Mouse (Mus musculus) liver, embryonic 15.5 days (tissue): ENCODE measurements around the gene Olfr56. TPM values are rescaled to one million over a fixed set of nuclear protein-coding genes. Genes with fewer than 3 reads are reported as not detected.
"Not testable (repeated sequence)": the region's sequence is repeated elsewhere in the genome, so short reads cannot be mapped to it uniquely, and the experiment has no call there.

Experiments used
- ATAC-seq: fragments of 200-750 bp; cut with Nextera tagmentation; 2 replicates; pipeline ENCODE4 v1.8.0; 2017; ENCODE audit warnings: moderate number of reproducible peaks, mild to moderate bottlenecking, moderate library complexity; ENCODE audit not compliant: insufficient read depth
- H3K27ac ChIP-seq: fragments of 300-500 bp; sonication (generic); replicated peaks from 2 replicates; pipeline ENCODE4 v1.5.1; 2015; ENCODE audit warnings: mild to moderate bottlenecking, inconsistent platforms
- H3K27me3 ChIP-seq: fragments of 300-500 bp; sonication (generic); 2 replicates; pipeline ENCODE4 v1.6.1; 2015; ENCODE audit warnings: mild to moderate bottlenecking, inconsistent platforms
- H3K36me3 ChIP-seq: fragments of 300-500 bp; sonication (generic); replicated peaks from 2 replicates; pipeline ENCODE4 v1.6.1; 2015; ENCODE audit warnings: moderate library complexity, mild to moderate bottlenecking, inconsistent platforms
- H3K4me1 ChIP-seq: fragments of 300-500 bp; sonication (generic); replicated peaks from 2 replicates; pipeline ENCODE4 v1.6.1; 2015; ENCODE audit warnings: inconsistent platforms
- H3K4me2 ChIP-seq: fragments of 300-500 bp; sonication (generic); 2 replicates; pipeline ENCODE4 v1.6.1; 2015; ENCODE audit warnings: moderate library complexity, mild to moderate bottlenecking, inconsistent platforms
- H3K4me3 ChIP-seq: fragments of 300-500 bp; sonication (generic); replicated peaks from 2 replicates; pipeline ENCODE4 v1.5.1; 2015; ENCODE audit warnings: mild to moderate bottlenecking, inconsistent platforms
- H3K9ac ChIP-seq: fragments of 300-500 bp; sonication (generic); 2 replicates; pipeline ENCODE4 v1.6.1; 2015; ENCODE audit warnings: moderate library complexity, mild to moderate bottlenecking, inconsistent platforms
- H3K9me3 ChIP-seq: fragments of 300-500 bp; sonication (generic); replicated peaks from 2 replicates; pipeline ENCODE4 v1.6.1; 2016; ENCODE audit warnings: inconsistent platforms
- WGBS: fragments of 180-500 bp; shearing (Covaris S2); methylation state at CpG from one replicate; pipeline ENCODE4 v1.1.7; 2015; ENCODE audit warnings: mixed read lengths; ENCODE audit not compliant: insufficient replicate concordance; 5-methylcytosine and 5-hydroxymethylcytosine counted together
- polyA plus RNA-seq: library from polyadenylated mRNA; unstranded; fragments of >200 nt; fragmentation: Nextera tagmentation; extraction: Ambion mirVana; gene quantifications from 2 replicates; pipeline ENCODE4 v1.2.1, GENCODE M21; 2015

The Olfr56 gene
- polyA plus RNA-seq = 0.05 and 0.07 TPM in 2 replicates

DNA sequence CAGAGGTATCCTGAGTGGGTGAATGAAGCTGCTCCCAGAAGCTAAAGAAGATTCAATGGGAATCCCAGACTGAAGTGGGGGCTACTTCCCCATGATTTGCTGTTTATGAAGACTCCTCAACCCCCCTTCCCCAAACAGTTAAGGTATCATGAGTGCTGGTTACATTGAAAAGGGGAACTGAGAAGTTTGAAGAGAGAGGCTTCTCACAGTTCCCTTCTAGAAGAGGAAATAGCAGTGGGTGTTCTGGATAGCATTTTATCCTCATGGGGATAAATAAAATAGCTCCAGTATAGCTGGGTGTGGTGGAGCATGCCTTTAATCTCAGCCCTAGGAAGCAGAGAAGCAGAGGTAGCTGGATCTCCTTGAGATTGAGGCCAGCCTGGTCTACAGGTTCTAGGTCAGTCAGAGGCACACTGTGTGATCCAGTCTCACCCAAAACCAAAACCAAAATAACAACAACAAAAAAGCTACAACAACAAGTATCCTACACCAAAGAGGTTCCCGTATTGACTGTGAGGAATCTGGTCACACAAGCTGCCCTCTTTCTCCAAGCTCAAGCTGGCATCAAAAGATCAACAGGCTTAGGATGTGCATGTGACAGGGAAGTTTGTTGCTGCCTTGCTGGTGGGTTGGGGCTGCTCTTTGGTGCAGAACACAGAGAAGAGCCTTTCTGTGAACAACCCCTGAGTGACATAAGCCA, at the start of gene Olfr56:
Gene Olfr56 (plus strand): TSS at position 650 of the 700 bp plus-strand sequence.
- not testable (repeated sequence) for H3K4me1 ChIP-seq, H3K9me3 ChIP-seq, H3K9ac ChIP-seq, H3K36me3 ChIP-seq, H3K4me3 ChIP-seq, H3K27me3 ChIP-seq, H3K27ac ChIP-seq, ATAC-seq, H3K4me2 ChIP-seq
- WGBS = no CpG with 5 or more reads among the region's 1 CpGs

DNA sequence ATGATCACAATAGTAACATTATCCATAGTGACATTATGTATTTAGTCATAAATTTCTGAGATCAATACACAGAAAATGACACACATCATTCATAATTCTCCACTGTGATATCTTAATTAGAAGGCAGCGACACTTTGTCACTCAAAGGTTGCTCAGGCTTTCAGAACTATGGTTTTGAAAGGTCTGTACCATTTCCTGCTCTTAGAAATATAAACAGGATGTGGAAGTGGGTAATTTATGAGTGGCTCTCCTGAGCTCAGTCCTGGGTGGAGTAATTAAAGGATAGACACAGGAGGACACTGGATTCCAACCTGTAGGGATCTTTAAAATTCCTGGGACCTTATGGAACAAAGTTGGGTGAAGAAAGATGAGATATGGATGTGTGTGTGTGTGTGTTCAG, 45.3 kb upstream of the Olfr56 start:
- H3K27ac ChIP-seq, H3K4me3 ChIP-seq, H3K27me3 ChIP-seq, H3K4me1 ChIP-seq, H3K36me3 ChIP-seq, H3K4me2 ChIP-seq, H3K9me3 ChIP-seq, ATAC-seq, H3K9ac ChIP-seq: not testable (repeated sequence)
- 21% methylated on average over 1 of the region's 1 CpGs for WGBS

GRCm38 (mm10) chr11:48933923-48934322, 44.8 kb upstream of the Olfr56 start:
- H3K9ac ChIP-seq, H3K27ac ChIP-seq, H3K4me1 ChIP-seq, H3K27me3 ChIP-seq, H3K4me3 ChIP-seq, ATAC-seq, H3K36me3 ChIP-seq, H3K4me2 ChIP-seq, H3K9me3 ChIP-seq: not testable (repeated sequence)
- 39% methylated on average over 1 of the region's 1 CpGs for WGBS

DNA sequence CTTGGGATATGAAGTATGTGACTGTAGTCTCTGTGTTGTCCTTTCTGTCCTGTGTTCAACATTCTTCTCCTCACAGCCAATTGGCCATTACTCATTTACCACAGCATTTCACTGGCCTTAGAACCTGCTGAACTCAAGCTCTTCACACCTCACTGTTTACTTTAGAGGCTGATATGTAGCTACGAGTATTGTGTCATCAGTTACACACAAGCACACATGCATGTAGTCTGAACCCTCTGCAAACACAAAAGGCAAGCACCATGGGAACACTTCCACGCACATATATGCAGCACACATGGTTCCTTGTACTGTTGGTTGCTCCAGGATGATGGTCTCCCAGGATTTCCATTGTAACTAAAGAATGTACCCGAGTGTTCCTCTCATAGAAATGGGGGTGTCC, 43.4 kb upstream of the Olfr56 start:
- H3K9me3 ChIP-seq, H3K27ac ChIP-seq, H3K4me2 ChIP-seq, H3K9ac ChIP-seq, ATAC-seq, H3K4me3 ChIP-seq, H3K4me1 ChIP-seq, H3K27me3 ChIP-seq, H3K36me3 ChIP-seq: not testable (repeated sequence)
- no CpG with 5 or more reads among the region's 3 CpGs for WGBS

DNA sequence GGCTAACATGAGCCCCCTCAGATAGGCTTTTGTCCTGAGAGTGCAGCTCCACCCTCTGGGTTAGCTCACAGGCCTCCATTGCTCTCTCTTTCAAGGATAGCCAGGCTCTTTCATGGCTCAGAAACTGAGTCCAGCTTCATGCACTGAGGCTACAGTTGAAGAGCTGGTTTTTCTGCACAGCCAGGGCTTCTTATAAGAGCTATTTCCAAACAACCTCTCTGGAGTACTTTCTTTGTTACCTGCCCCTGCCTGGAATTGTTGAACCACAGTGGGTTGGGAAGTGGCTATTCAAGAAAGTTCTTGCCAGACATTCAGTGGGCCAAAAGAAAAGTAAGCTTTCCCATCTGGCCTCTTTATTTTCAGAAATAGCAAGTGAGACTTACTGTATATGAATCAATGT, 39.4 kb upstream of the Olfr56 start:
- H3K9ac ChIP-seq, H3K27me3 ChIP-seq, H3K9me3 ChIP-seq, H3K4me3 ChIP-seq, H3K4me2 ChIP-seq, ATAC-seq, H3K36me3 ChIP-seq, H3K4me1 ChIP-seq, H3K27ac ChIP-seq: not testable (repeated sequence)

DNA sequence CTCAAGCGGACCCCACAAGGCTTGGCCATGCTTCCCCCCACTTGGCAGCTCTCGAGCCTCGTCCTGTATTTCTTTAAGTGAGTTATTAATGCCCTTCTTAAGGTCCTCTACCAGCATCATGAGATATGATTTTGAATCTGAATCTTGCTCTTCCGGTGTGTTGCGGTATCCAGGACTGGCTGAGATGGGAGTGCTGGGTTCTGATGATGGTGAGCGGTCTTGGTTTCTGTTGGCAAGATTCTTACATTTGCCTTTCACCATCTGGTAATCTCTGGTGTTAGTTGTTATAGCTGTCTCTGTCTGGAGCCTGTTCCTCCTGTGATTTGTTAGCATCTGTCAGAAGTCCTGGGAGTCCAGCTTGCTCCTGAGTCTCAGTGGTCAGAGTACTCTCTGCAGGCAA, 32.6 kb upstream of the Olfr56 start, which contains the start of gene Psme2b:
Gene Psme2b (minus strand): TSS at position 101 of the 400 bp plus-strand sequence.
- 73% methylated on average over 6 of the region's 6 CpGs for WGBS
- H3K27me3 ChIP-seq, H3K36me3 ChIP-seq, H3K27ac ChIP-seq, ATAC-seq, H3K9me3 ChIP-seq, H3K4me3 ChIP-seq, H3K4me1 ChIP-seq, H3K9ac ChIP-seq, H3K4me2 ChIP-seq: not testable (repeated sequence)

GRCm38 (mm10) chr11:48974686-48975085, 4.0 kb upstream of the Olfr56 start:
- not testable (repeated sequence) for H3K9ac ChIP-seq, H3K4me2 ChIP-seq, H3K9me3 ChIP-seq, ATAC-seq, H3K27me3 ChIP-seq, H3K27ac ChIP-seq, H3K4me3 ChIP-seq, H3K4me1 ChIP-seq, H3K36me3 ChIP-seq
- no CpG with 5 or more reads among the region's 1 CpGs for WGBS

- no CpG with 5 or more reads among the region's 3 CpGs for WGBS
- H3K36me3 ChIP-seq, H3K27ac ChIP-seq, H3K27me3 ChIP-seq, H3K9ac ChIP-seq, H3K9me3 ChIP-seq, H3K4me3 ChIP-seq, H3K4me1 ChIP-seq, H3K4me2 ChIP-seq: not testable (repeated sequence)
- peak; percentile 42; the same call in 1 of the 2 replicates for ATAC-seq
Observed at GRCm38 (mm10) chr11:48979251-48979650, 562 bp downstream of the Olfr56 start, which contains the start of gene 9930111J21Rik1. Gene 9930111J21Rik1, minus strand, starts transcription at chr11:48979398.

DNA sequence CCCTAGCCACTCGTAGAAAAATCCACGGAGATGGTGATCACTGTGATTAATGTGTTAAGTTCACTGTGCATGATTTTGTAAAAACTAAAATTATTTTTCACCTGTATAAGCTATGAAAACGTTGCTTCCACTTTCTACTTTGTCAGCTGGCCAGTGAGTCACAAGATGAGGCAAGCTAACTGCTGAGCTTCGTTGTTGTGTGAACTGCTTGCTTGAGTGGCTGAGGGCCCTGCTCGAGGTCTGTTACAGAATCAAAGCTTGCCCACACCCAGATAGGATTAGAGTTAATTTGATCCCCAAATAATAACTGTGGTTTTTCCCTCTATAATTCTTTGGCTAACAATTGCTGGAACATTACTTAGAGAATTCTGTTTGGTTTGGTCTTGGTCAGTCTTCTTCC, 1.4 kb downstream of the Olfr56 start:
- not testable (repeated sequence) for H3K36me3 ChIP-seq, H3K27ac ChIP-seq, ATAC-seq, H3K27me3 ChIP-seq, H3K4me2 ChIP-seq, H3K9me3 ChIP-seq, H3K9ac ChIP-seq, H3K4me1 ChIP-seq, H3K4me3 ChIP-seq
- WGBS = no CpG with 5 or more reads among the region's 5 CpGs

DNA sequence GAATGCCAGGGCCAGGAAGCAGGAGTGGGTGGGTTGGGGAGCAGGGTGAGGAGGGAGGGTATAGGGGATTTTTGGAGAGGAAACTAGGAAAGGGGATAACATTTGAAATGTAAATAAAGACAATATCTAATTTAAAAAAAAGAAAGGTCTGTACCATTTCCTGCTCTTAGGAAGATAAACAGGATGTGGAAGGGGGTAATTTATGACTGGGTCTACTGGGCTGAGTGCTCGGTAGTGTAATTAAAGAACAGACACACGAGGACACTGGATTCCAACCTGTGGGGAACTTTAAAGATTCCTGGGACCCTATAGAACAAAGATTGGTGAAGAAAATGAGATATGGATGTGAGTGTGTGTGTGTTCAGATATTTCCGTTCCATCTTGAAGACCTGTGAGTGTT, 4.2 kb downstream of the Olfr56 start:
- H3K4me2 ChIP-seq, H3K4me3 ChIP-seq, H3K27ac ChIP-seq, H3K9ac ChIP-seq, H3K36me3 ChIP-seq, H3K4me1 ChIP-seq, H3K27me3 ChIP-seq, ATAC-seq, H3K9me3 ChIP-seq: not testable (repeated sequence)
- no CpG with 5 or more reads among the region's 3 CpGs for WGBS

- 26% methylated on average over 2 of the region's 3 CpGs for WGBS
- H3K27ac ChIP-seq, H3K9me3 ChIP-seq, H3K27me3 ChIP-seq, H3K4me3 ChIP-seq, H3K4me2 ChIP-seq, H3K9ac ChIP-seq, H3K4me1 ChIP-seq, ATAC-seq, H3K36me3 ChIP-seq: not testable (repeated sequence)
Observed at GRCm38 (mm10) chr11:48988219-48988618, 9.5 kb downstream of the Olfr56 start.

DNA sequence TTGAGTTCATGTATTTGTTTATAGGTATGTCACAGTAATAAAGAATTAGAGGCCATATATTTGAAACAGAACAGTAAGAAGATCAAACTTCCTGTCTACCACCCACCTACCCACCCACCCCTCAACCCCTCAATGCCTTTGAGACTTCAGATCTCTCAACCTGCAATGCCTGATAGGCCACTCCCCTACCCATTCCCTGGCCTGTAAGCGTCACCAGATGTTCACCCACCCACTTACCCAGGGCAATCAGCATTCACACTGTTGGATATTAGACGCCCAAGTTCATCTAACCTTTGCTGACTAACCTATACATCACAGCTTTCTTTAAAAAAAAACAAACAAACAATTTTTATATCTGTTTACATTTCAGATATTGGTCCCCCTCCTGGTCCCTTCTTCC, 11.3 kb downstream of the Olfr56 start:
- H3K36me3 ChIP-seq, H3K27me3 ChIP-seq, H3K4me1 ChIP-seq, H3K27ac ChIP-seq, ATAC-seq, H3K9me3 ChIP-seq, H3K9ac ChIP-seq, H3K4me3 ChIP-seq, H3K4me2 ChIP-seq: not testable (repeated sequence)
- 43% methylated on average over 2 of the region's 2 CpGs for WGBS
